Mouse (Mus musculus) MEL (cell line): ENCODE measurements around the gene Chl1. TPM values are rescaled to one million over a fixed set of nuclear protein-coding genes. Genes with fewer than 3 reads are reported as not detected.

Experiments
- DNase-seq: peaks from one replicate; pipeline ENCODE4 v3.0.0; 2011; ENCODE audit warnings: low read depth, low spot score
- H3K27ac ChIP-seq: 2 replicates; pipeline ENCODE4 v1.5.1; 2012; ENCODE audit warnings: low read depth, mild to moderate bottlenecking, control low read depth, low read length, moderate library complexity; ENCODE audit not compliant: control insufficient read depth
- H3K27me3 ChIP-seq, 2 experiments: fragments of 150-350 bp in 1 of 2; sonication (generic) in 1 of 2; 2 replicates each; pipeline ENCODE4 v1.6.1; 2012; ENCODE audit warnings: low read length in 2 of 2, mild to moderate bottlenecking in 2 of 2, improper control_type of control experiment in 1 of 2, moderate library complexity in 1 of 2; ENCODE audit not compliant: insufficient read depth in 2 of 2, control insufficient read depth in 1 of 2
- H3K36me3 ChIP-seq, 2 experiments: 2 replicates each; pipeline ENCODE4 v1.6.1; 2012 to 2014; ENCODE audit warnings: low read length in 2 of 2, improper control_type of control experiment in 1 of 2, inconsistent platforms in 1 of 2, mild to moderate bottlenecking in 1 of 2; ENCODE audit not compliant: insufficient read depth in 2 of 2, control insufficient read depth in 1 of 2
- H3K4me1 ChIP-seq, 2 experiments: fragments of 150-350 bp in 1 of 2; sonication (generic) in 1 of 2; 2 replicates each; pipeline ENCODE4 v1.6.1; 2012; ENCODE audit warnings: low read length in 2 of 2, improper control_type of control experiment in 1 of 2, mild to moderate bottlenecking in 1 of 2; ENCODE audit not compliant: insufficient read depth in 2 of 2, control insufficient read depth in 1 of 2
- H3K4me3 ChIP-seq, 2 experiments: fragments of 150-350 bp in 1 of 2; sonication (generic) in 1 of 2; 2 replicates each; pipeline ENCODE4 v1.5.1; 2012; ENCODE audit warnings: low read depth in 2 of 2, low read length in 2 of 2, mild to moderate bottlenecking in 2 of 2, moderate library complexity in 2 of 2, control low read depth in 1 of 2, improper control_type of control experiment in 1 of 2; ENCODE audit not compliant: control insufficient read depth in 1 of 2, insufficient read depth in 1 of 2
- H3K79me2 ChIP-seq: 2 replicates; pipeline ENCODE4 v1.6.1; 2012; ENCODE audit warnings: mild to moderate bottlenecking, low read length, moderate library complexity; ENCODE audit not compliant: control insufficient read depth, poor library complexity, insufficient read depth
- H3K9ac ChIP-seq: 2 replicates; pipeline ENCODE4 v1.6.1; 2012; ENCODE audit warnings: low read depth, mild to moderate bottlenecking, control low read depth, low read length, moderate library complexity; ENCODE audit not compliant: control insufficient read depth, poor library complexity, severe bottlenecking
- H3K9me3 ChIP-seq: fragments of 150-350 bp; sonication (generic); replicated peaks from 2 replicates; pipeline ENCODE4 v1.6.1; 2012; ENCODE audit warnings: mild to moderate bottlenecking, low read length, improper control_type of control experiment, moderate library complexity; ENCODE audit not compliant: insufficient read depth
- ELF1 ChIP-seq: IDR thresholded peaks from 2 replicates; pipeline ENCODE4 v1.6.1; 2014; ENCODE audit warnings: low read depth, mild to moderate bottlenecking, inconsistent platforms, low read length, improper control_type of control experiment, moderate library complexity
- EP300 ChIP-seq, 2 experiments: IDR thresholded peaks; 2 replicates each; pipeline ENCODE4 v1.6.1; 2011; ENCODE audit warnings: improper control_type of control experiment in 2 of 2, low read length in 2 of 2, low read depth in 1 of 2, mild to moderate bottlenecking in 1 of 2
- HCFC1 ChIP-seq: IDR thresholded peaks from 2 replicates; pipeline ENCODE4 v1.6.1; 2012; ENCODE audit warnings: low read depth, mild to moderate bottlenecking, inconsistent platforms, low read length, improper control_type of control experiment, moderate library complexity
- JUND ChIP-seq: IDR thresholded peaks from 2 replicates; pipeline ENCODE4 v1.6.1; 2011; ENCODE audit warnings: low read depth, mild to moderate bottlenecking, improper control_type of control experiment, low read length
- KAT2A ChIP-seq: conservative IDR thresholded peaks from 2 replicates; pipeline ENCODE4 v1.6.1; 2012; ENCODE audit warnings: low read depth, low read length, improper control_type of control experiment, inconsistent platforms
- MAX ChIP-seq: IDR thresholded peaks from 2 replicates; pipeline ENCODE4 v1.6.1; 2011; ENCODE audit warnings: low read length, improper control_type of control experiment
- MAZ ChIP-seq: IDR thresholded peaks from 2 replicates; pipeline ENCODE4 v1.6.1; 2012; ENCODE audit warnings: low read depth, mild to moderate bottlenecking, inconsistent platforms, low read length, improper control_type of control experiment
- NELFE ChIP-seq: IDR thresholded peaks from 2 replicates; pipeline ENCODE4 v1.6.1; 2011; ENCODE audit warnings: low read depth, low read length, improper control_type of control experiment
- NRF1 ChIP-seq: IDR thresholded peaks from 2 replicates; pipeline ENCODE4 v1.6.1; 2014; ENCODE audit warnings: low read depth, mild to moderate bottlenecking, inconsistent platforms, low read length, improper control_type of control experiment, moderate library complexity; ENCODE audit not compliant: poor library complexity, insufficient read depth, severe bottlenecking
- POLR2A ChIP-seq, 2 experiments: IDR thresholded peaks; 2 replicates each; pipeline ENCODE4 v1.6.1; 2011 to 2012; ENCODE audit warnings: low read length in 2 of 2, mild to moderate bottlenecking in 2 of 2, control low read depth in 1 of 2, improper control_type of control experiment in 1 of 2, low read depth in 1 of 2, moderate library complexity in 1 of 2; ENCODE audit not compliant: control insufficient read depth in 1 of 2, insufficient read depth in 1 of 2, poor library complexity in 1 of 2
- RAD21 ChIP-seq: IDR thresholded peaks from 2 replicates; pipeline ENCODE4 v1.6.1; 2011; ENCODE audit warnings: mild to moderate bottlenecking, low read depth, low read length, improper control_type of control experiment
- RCOR1 ChIP-seq: IDR thresholded peaks from 2 replicates; pipeline ENCODE4 v1.6.1; 2012; ENCODE audit warnings: low read depth, mild to moderate bottlenecking, inconsistent platforms, low read length, improper control_type of control experiment
- SIN3A ChIP-seq: IDR thresholded peaks from 2 replicates; pipeline ENCODE4 v1.6.1; 2012; ENCODE audit warnings: low read length, improper control_type of control experiment, inconsistent platforms
- TAL1 ChIP-seq: IDR thresholded peaks from 2 replicates; pipeline ENCODE4 v1.6.1; 2012; ENCODE audit warnings: mild to moderate bottlenecking, inconsistent platforms, low read length, moderate library complexity, mixed read lengths
- TCF12 ChIP-seq: IDR thresholded peaks from 2 replicates; pipeline ENCODE4 v1.6.1; 2014; ENCODE audit warnings: low read depth, mild to moderate bottlenecking, inconsistent platforms, low read length, improper control_type of control experiment, moderate library complexity
- USF2 ChIP-seq, 2 experiments: IDR thresholded peaks; 2 replicates each; pipeline ENCODE4 v1.6.1; 2011 to 2012; ENCODE audit warnings: improper control_type of control experiment in 2 of 2, low read length in 2 of 2, borderline replicate concordance in 1 of 2, inconsistent platforms in 1 of 2, low read depth in 1 of 2, mild to moderate bottlenecking in 1 of 2; ENCODE audit not compliant: insufficient read depth in 1 of 2
- ZNF384 ChIP-seq: IDR thresholded peaks from 2 replicates; pipeline ENCODE4 v1.6.1; 2012; ENCODE audit warnings: low read depth, mild to moderate bottlenecking, inconsistent platforms, low read length, improper control_type of control experiment
- polyA plus RNA-seq, 2 experiments: library from polyadenylated mRNA; stranded (reverse) in 1 of 2; unstranded in 1 of 2; fragments of >175 nt in 1 of 2; fragments of >200 nt in 1 of 2; gene quantifications; 2 replicates each; pipeline versions ENCODE4 v1.2.1 to v1.2.4; 2012; ENCODE audit warnings: low replicate concordance in 2 of 2, low read depth in 1 of 2; ENCODE audit not compliant: insufficient read length in 2 of 2, insufficient read depth in 1 of 2, missing spikeins in 1 of 2
- total RNA-seq: library from RNA; depleted of rRNA; stranded (reverse); fragments of 300-350 nt; gene quantifications from 2 replicates; pipeline ENCODE4 v1.2.3, GENCODE M21; 2012

The Chl1 gene
- total and polyA plus RNA-seq, 3 experiments = not detected

DNA sequence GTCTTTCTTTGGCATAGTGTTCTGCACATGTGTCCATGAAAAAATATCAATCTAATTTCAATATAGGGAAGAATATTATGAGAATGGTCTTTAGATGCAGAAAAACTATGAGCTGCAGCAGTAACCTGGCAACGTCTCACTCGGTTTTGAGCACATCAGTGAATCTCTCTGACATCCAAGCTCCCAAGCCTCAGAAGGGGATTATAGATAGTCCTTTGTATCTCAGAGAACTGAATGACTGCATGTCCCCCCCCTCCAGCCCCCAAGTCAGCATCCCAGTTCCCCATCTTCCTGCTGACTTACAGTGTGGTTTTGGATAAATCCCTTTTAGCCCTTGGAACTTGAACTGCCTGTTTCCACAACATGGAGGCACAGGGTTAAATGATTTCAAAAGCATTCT is 56.9 kb downstream of the Chl1 start:
- Histone ChIP-seq H3K36me3 (no peaks in the 10 kb centered on the region), H3K4me1 (no peaks in the 10 kb centered on the region), H3K79me2 (no peaks in the 10 kb centered on the region), H3K9ac (no peak overlapping the region), H3K9me3 (no peaks in the 10 kb centered on the region), H3K27me3 (no peaks in the 10 kb centered on the region; a peak in 1 of 4 replicates), H3K27ac (no peak overlapping the region), H3K4me3 (no peak overlapping the region)
- DNase-seq = no peak
- TF ChIP-seq USF2 (IDR thresholded peaks at IDR 0.05; ENCODE audit: borderline replicate concordance in 1 of 2, insufficient read depth in 1 of 2, low read depth in 1 of 2, low read length in 2 of 2) (no peak), EP300 (IDR thresholded peaks at IDR 0.05; ENCODE audit: low read depth in 1 of 2, low read length in 2 of 2) (no peak), TCF12 (no peak), RAD21 (no peak), ZNF384 (no peak), JUND (no peak)

DNA sequence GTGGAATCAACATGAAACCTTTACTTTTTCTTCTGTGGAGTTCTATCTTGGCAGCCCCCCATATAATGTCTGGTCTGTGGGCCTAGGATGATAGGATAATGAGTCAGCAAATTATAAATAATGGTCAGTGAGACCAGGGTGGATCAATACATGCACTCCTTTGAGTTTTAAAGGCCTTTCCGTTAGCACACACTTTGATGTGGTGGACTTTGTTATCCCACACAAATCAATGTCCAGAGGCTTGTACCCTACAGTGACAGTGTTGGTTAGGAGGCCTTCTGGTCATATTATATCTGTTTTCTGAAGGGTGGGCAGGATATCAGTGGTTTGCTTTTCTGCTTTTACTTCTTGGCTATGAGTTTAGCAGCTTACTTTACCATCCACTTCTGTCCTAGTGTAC is 62.3 kb downstream of the Chl1 start:
- H3K27me3 ChIP-seq = no peaks in the 10 kb centered on the region
- TF ChIP-seq EP300 (IDR thresholded peaks at IDR 0.05; ENCODE audit: low read depth in 1 of 2, low read length in 2 of 2) (no peak), RAD21 (no peak), TAL1 (no peak), ELF1 (no peak), RCOR1 (no peak), MAX (no peak), TCF12 (no peak), SIN3A (no peak), MAZ (no peak), NRF1 (no peak), POLR2A (IDR thresholded peaks at IDR 0.05; ENCODE audit: control insufficient read depth in 1 of 2, insufficient read depth in 1 of 2, low read depth in 1 of 2, low read length in 2 of 2, poor library complexity in 1 of 2) (no peak), NELFE (no peak), HCFC1 (no peak), KAT2A (no peak)
- no peaks in the 10 kb centered on the region for H3K9me3 ChIP-seq
- no peak overlapping the region for H3K4me3 ChIP-seq
- no peak for DNase-seq
- no peak overlapping the region for H3K9ac ChIP-seq
- no peaks in the 10 kb centered on the region for H3K36me3 ChIP-seq
- no peak overlapping the region for H3K27ac ChIP-seq
- no peaks in the 10 kb centered on the region for H3K79me2 ChIP-seq
- no peaks in the 10 kb centered on the region for H3K4me1 ChIP-seq
